Mouse (Mus musculus) spleen, adult 2 months (tissue): ENCODE results near the gene Urb2. TPM values are rescaled to one million over a fixed set of nuclear protein-coding genes. Genes with fewer than 3 reads are reported as not detected.
"Not testable (repeated sequence)": the region's sequence is repeated elsewhere in the genome, so short reads cannot be mapped to it uniquely, and the experiment has no call there.

Source experiments
- DNase-seq, 2 experiments: peaks; one replicate each; pipeline versions ENCODE4 v3.0.0 to v3.0.0-alpha.2; 2012 to 2021; ENCODE audit warnings: low spot score in 2 of 2, low read depth in 1 of 2
- H3K27ac ChIP-seq: fragments of 200-500 bp; 2 replicates; pipeline ENCODE4 v1.5.1; 2012; ENCODE audit warnings: low read length, inconsistent platforms; ENCODE audit not compliant: insufficient read depth
- H3K27me3 ChIP-seq: fragments of 200-500 bp; 2 replicates; pipeline ENCODE4 v1.6.1; 2012; ENCODE audit warnings: mild to moderate bottlenecking, moderate library complexity, low read length, inconsistent platforms; ENCODE audit not compliant: control insufficient read depth, insufficient read depth
- H3K36me3 ChIP-seq: fragments of 200-500 bp; 2 replicates; pipeline ENCODE4 v1.6.1; 2012; ENCODE audit warnings: mild to moderate bottlenecking, low read length, inconsistent platforms; ENCODE audit not compliant: control insufficient read depth, insufficient read depth
- H3K4me1 ChIP-seq: fragments of 200-500 bp; 2 replicates; pipeline ENCODE4 v1.6.1; 2011; ENCODE audit warnings: inconsistent platforms; ENCODE audit not compliant: control insufficient read depth, insufficient read depth, insufficient read length
- H3K4me3 ChIP-seq: fragments of 200-500 bp; 2 replicates; pipeline ENCODE4 v1.5.1; 2011; ENCODE audit warnings: mild to moderate bottlenecking, inconsistent platforms; ENCODE audit not compliant: insufficient read depth, insufficient read length; ENCODE audit errors: extremely low read depth
- CTCF ChIP-seq: fragments of 200-500 bp; IDR thresholded peaks from 2 replicates; pipeline ENCODE4 v1.5.1; 2011; ENCODE audit warnings: mild to moderate bottlenecking, inconsistent platforms; ENCODE audit not compliant: insufficient read depth, insufficient read length, insufficient replicate concordance; ENCODE audit errors: extremely low read depth
- POLR2A ChIP-seq: fragments of 200-500 bp; IDR thresholded peaks from 2 replicates; pipeline ENCODE4 v1.6.1; 2011; ENCODE audit warnings: low read depth, low read length, inconsistent platforms
- WGBS: fragments of 180-500 bp; shearing (Covaris S2); methylation state at CpG from one replicate; pipeline ENCODE4 v1.1.7; 2018; 5-methylcytosine and 5-hydroxymethylcytosine counted together
- polyA plus RNA-seq: library from polyadenylated mRNA; depleted of rRNA; stranded (reverse); fragments of >200 nt; gene quantifications from 2 replicates; pipeline ENCODE4 v1.2.3, GENCODE M21; 2012

Gene Urb2
- polyA plus RNA-seq, 1 experiment: 4.0 TPM

GRCm38 (mm10) chr8:123993597-123993996 lies 27.7 kb upstream of the Urb2 start:
- TF ChIP-seq POLR2A (no peak), CTCF (no peak)
- 95% methylated on average over 5 of the region's 5 CpGs for WGBS
- no peak overlapping the region for H3K4me3 ChIP-seq
- no peak for DNase-seq
- no peaks in the 10 kb centered on the region for H3K27me3 ChIP-seq
- no peaks in the 10 kb centered on the region for H3K4me1 ChIP-seq
- H3K36me3 ChIP-seq: peaks cover 12% of the 10 kb centered on the region
- no peak overlapping the region for H3K27ac ChIP-seq

- WGBS: 95% methylated on average over 3 of the region's 3 CpGs
Measured at GRCm38 (mm10) chr8:123993997-123994396, 27.3 kb upstream of the Urb2 start.

GRCm38 (mm10) chr8:123999568-123999967 lies 21.7 kb upstream of the Urb2 start:
- Histone ChIP-seq H3K4me1 (no peaks in the 10 kb centered on the region), H3K27me3 (no peaks in the 10 kb centered on the region), H3K27ac (no peak overlapping the region), H3K4me3 (no peak overlapping the region), H3K36me3 (peaks cover 31% of the 10 kb centered on the region)
- no peak for DNase-seq
- 52% methylated on average over 2 of the region's 2 CpGs for WGBS
- TF ChIP-seq POLR2A (no peak), CTCF (no peak)

More at GRCm38 (mm10) chr8:123993997-123994396, 27.3 kb upstream of the Urb2 start:
- DNase-seq: no peak
- no peak overlapping the region for H3K27ac ChIP-seq
- TF ChIP-seq POLR2A: no peak
- TF ChIP-seq CTCF: no peak
- H3K36me3 ChIP-seq: peaks cover 12% of the 10 kb centered on the region
- no peak overlapping the region for H3K4me3 ChIP-seq
- no peaks in the 10 kb centered on the region for H3K27me3 ChIP-seq
- no peaks in the 10 kb centered on the region for H3K4me1 ChIP-seq

- TF ChIP-seq CTCF (no peak), POLR2A (no peak)
- H3K27ac ChIP-seq: no peak overlapping the region
- peaks cover 34% of the 10 kb centered on the region for H3K36me3 ChIP-seq
- H3K27me3 ChIP-seq: no peaks in the 10 kb centered on the region
- WGBS: 92% methylated on average over 10 of the region's 10 CpGs
- DNase-seq: no peak
- no peak overlapping the region for H3K4me3 ChIP-seq
- no peaks in the 10 kb centered on the region for H3K4me1 ChIP-seq
Measured at GRCm38 (mm10) chr8:124002546-124003108, 18.7 kb upstream of the Urb2 start.

- no peak for DNase-seq
- no peak overlapping the region for H3K27ac ChIP-seq
- H3K4me1 ChIP-seq: no peaks in the 10 kb centered on the region
- no peaks in the 10 kb centered on the region for H3K27me3 ChIP-seq
- H3K4me3 ChIP-seq: no peak overlapping the region
- peaks cover 37% of the 10 kb centered on the region for H3K36me3 ChIP-seq
- TF ChIP-seq CTCF: no peak
- WGBS: 44% methylated on average over 6 of the region's 6 CpGs
Measured at GRCm38 (mm10) chr8:124007829-124008228, 13.5 kb upstream of the Urb2 start.

GRCm38 (mm10) chr8:124011580-124011979 lies 9.7 kb upstream of the Urb2 start:
- 75% methylated on average over 3 of the region's 3 CpGs for WGBS
- H3K4me1 ChIP-seq: no peaks in the 10 kb centered on the region
- no peak overlapping the region for H3K4me3 ChIP-seq
- H3K27ac ChIP-seq: no peak overlapping the region
- DNase-seq: no peak
- H3K36me3 ChIP-seq: peaks cover 21% of the 10 kb centered on the region
- no peak for TF ChIP-seq CTCF
- no peak for TF ChIP-seq POLR2A
- no peaks in the 10 kb centered on the region for H3K27me3 ChIP-seq

- no peak for TF ChIP-seq CTCF
- no peak for TF ChIP-seq POLR2A
- Histone ChIP-seq H3K36me3 (peaks cover 16% of the 10 kb centered on the region), H3K4me1 (no peaks in the 10 kb centered on the region), H3K4me3 (no peak overlapping the region), H3K27ac (no peak overlapping the region), H3K27me3 (no peaks in the 10 kb centered on the region)
- DNase-seq: no peak
- WGBS: 96% methylated on average over 3 of the region's 3 CpGs
Measured at GRCm38 (mm10) chr8:124011989-124012586, 9.2 kb upstream of the Urb2 start.

- not testable (repeated sequence) for DNase-seq, H3K4me3 ChIP-seq, H3K36me3 ChIP-seq, H3K27ac ChIP-seq, H3K27me3 ChIP-seq, H3K4me1 ChIP-seq
- 89% methylated on average over 7 of the region's 7 CpGs for WGBS
Measured at GRCm38 (mm10) chr8:124014299-124014698, 7.0 kb upstream of the Urb2 start.
